Mouse (Mus musculus): ENCODE measurements around the gene Ncr1.

DNA sequence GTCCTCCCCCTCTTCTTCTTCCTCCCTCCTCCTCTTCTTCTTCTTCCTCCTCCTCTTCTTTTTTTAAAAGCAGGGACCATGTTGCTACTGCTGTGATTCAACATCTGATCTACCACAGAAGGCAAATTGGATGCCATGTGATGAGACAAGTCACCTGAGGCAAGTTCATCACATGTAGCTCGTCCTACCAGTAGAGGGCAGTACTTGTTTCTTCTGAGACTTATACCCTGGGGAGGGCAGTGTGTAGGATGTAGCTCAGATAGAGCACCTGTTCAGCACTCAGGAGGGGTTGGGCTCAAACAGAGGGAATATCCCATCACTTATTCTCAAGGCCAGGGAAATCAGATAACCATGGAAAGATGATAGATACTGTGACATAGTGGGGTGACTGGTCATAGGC is 40.3 kb upstream of the Ncr1 start:
- TF ChIP-seq CTCF (IDR thresholded peaks at IDR 0.05; ENCODE audit: borderline replicate concordance, insufficient read depth, low read depth, low read length) (no peak), POLR2A (IDR thresholded peaks at IDR 0.05; ENCODE audit: borderline replicate concordance, insufficient read depth, low read length) (no peak)

Measured in cerebellum, adult 2 months (tissue).